Mouse (Mus musculus): ENCODE measurements around the gene Adam19.
"Not testable (repeated sequence)": the region's sequence is repeated elsewhere in the genome, so short reads cannot be mapped to it uniquely, and the experiment has no call there.

Gene Adam19

GRCm38 (mm10) chr11:46127621-46128547 lies 72.1 kb downstream of the Adam19 start:
- no peak for DNase-seq (ENCODE audit: low read depth, low spot score)

DNA sequence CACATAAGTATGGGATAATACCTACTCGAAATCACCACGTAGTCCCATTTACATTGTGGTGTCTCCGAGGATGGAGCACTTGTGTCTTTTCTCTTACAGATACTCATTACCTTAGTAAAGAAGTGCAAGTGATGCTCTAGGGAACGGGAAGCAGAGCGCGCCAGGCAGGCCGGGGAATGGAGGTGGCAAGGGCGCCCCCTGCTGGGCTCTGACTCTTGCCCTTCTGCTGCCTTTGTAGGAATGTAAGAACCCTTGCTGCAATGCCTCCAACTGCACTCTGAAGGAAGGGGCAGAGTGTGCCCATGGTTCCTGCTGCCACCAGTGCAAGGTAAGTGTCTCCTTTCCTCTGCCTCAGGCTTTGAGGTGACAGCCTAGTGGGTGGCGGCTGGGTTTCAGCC lies 72.8 kb downstream of the Adam19 start:
- DNase-seq (ENCODE audit: low read depth, low spot score), result no peak

GRCm38 (mm10) chr11:46131022-46131986 lies 75.5 kb downstream of the Adam19 start:
- no peak for DNase-seq (ENCODE audit: low read depth, low spot score)

DNA sequence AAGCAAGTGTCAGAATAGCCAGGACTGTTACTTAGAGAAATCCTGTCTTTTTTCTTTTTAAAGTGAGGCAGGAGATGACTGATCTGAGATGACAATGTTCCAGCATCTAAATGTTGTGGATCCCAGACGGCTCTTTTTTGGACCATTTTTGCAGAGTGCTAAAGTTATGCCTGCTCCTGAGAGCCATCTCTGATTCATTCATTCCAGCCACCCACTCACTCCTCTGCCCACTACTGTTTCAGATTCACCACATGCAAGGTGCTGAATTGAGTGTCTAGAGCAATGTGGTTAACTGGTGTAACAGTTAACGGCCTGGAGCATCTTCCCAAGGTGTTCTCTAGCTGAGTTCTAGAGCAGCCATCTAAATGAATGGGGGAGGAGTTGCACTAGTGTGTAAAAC lies 79.1 kb downstream of the Adam19 start:
- no peak for DNase-seq (ENCODE audit: low read depth, low spot score)

- no peak for DNase-seq (ENCODE audit: low read depth, low spot score)
Observed at GRCm38 (mm10) chr11:46143342-46143741, 87.5 kb downstream of the Adam19 start.

GRCm38 (mm10) chr11:46145163-46145875 lies 89.5 kb downstream of the Adam19 start:
- DNase-seq (ENCODE audit: low read depth, low spot score), result no peak

- no peak for DNase-seq (ENCODE audit: low read depth, low spot score)
Observed at GRCm38 (mm10) chr11:46146619-46147018, 90.8 kb downstream of the Adam19 start.

DNA sequence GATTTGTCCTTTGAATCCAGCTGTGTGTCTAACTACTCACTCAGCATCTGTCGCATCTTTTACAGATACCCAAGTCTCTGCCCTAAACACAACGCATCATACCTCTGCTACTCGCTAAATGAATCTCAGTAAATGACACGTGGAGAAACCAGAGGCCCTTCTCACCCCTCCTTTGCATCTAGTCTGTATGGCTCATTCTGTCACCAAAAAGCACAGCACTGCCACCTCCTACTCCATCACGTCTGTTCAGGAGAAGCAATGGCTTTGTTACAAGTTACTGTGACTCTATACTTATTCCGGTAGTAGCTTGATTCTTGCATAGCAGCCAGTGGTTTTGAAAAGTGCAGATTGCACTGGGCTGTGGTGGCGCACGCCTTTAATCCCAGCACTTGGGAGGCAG lies 101.2 kb downstream of the Adam19 start:
- no peak for DNase-seq (ENCODE audit: low read depth, low spot score)

DNA sequence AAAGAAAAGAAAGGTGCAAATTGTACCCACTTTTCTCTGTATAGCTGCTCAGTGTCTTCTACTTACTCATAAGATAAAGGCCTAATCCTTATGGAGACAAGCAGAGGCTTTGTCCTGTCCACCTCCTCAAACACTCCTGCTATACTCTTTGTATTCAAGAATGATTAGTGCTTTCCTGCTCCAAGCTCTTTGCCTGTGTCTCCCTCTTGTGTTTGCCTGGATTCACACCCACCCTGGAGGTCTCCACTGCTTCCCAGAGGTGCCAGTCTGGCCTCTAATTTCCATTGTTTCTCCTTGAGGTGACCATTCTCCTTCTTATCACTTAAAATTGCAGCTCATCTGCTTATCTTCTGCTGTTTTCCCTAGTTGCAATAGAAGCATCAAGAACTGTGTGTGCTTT lies 101.7 kb downstream of the Adam19 start:
- DNase-seq (ENCODE audit: low read depth, low spot score), result no peak

DNA sequence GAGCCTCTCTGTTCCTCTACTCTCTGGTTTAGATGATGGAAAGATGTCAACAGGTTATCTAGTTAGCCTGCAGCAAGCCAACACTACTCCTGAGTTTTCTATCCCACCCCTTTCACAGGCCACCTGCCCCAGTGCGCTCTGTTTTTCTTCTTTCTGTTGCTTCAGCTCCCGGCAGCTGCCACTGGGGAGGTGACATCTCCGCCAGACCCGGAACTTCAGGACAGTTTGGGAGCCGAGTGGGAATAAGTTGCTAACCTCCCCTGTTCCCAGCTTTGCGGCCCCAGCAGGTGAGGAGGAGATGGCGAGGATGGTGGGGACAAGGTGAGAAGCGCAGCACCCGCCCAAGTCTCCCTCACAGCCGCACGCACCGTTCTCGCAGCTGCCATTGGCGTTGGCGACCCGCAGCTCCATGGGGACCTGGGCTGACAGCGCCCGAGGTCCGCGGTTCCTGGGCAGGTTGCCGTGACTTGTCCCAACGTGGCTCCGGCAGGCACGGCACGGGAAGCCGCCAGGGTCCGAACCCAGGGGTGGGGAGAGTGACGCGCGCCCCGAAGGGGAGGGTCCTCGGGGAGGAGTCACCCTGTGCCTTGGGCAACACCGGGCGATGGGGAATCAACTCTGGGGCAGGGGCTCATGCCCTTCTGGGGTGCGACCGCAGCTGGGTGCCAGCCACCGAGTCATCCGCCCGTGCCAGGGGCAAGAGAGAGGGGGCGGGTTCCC lies 110.2 kb downstream of the Adam19 start, which contains the start of gene Nipal4:
TSS of gene Nipal4 (minus strand) at position 643 of the 720 bp plus-strand sequence.
- DNase-seq (ENCODE audit: low read depth, low spot score), result no peak

- no peak for DNase-seq (ENCODE audit: low read depth, low spot score)
Observed at GRCm38 (mm10) chr11:46168506-46168905, 112.7 kb downstream of the Adam19 start.

- DNase-seq (ENCODE audit: low read depth, low spot score), result no peak
Observed at GRCm38 (mm10) chr11:46169908-46170307, 114.1 kb downstream of the Adam19 start.

GRCm38 (mm10) chr11:46172128-46172527 lies 116.3 kb downstream of the Adam19 start:
- no peak for DNase-seq (ENCODE audit: low read depth, low spot score)

- DNase-seq (ENCODE audit: low read depth, low spot score), result no peak
Observed at GRCm38 (mm10) chr11:46176155-46176554, 120.4 kb downstream of the Adam19 start.

DNA sequence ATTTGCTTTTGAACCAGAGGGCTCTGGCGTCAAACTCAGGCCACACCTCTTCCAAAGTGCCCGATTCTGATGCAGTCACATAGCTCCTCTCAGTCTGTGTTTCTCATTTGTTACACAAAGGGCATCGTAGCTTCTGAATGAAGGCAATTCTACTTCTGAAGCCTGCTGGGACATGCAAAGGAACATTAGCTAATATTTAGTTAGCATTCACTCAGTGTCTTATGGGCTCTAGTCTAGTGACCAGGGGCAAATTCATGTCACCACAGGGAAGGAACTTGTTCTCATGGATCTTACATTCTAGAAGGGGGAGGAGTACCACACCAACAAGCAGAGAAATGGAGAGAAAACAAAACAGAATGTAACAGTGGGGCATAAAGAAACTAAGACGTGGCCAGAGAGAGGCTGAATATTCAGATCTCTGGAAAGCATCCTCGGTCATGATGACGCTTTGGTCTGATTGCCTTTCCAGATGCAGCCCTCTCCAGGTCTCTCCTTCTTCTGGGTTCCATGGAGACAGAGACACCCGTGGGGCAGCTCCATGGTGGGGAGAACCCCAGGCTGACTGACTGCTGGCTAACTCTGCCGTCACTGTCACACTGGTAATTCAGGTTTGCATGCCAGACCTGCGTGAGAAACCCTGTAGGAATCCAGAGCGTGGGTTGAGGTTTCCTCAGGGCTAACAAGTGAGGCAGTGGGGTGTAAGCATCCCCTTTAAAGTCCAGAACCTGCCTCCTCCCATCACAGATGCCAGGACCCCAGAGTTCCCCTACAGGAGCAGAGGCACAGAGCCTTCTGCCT lies 121.7 kb downstream of the Adam19 start:
- no peak for DNase-seq (ENCODE audit: low read depth, low spot score)

- not testable (repeated sequence) for DNase-seq (ENCODE audit: low read depth, low spot score)
Observed at GRCm38 (mm10) chr11:46182031-46182430, 126.2 kb downstream of the Adam19 start.

- DNase-seq (ENCODE audit: low read depth, low spot score), result no peak
Observed at GRCm38 (mm10) chr11:46184946-46185345, 129.2 kb downstream of the Adam19 start.

DNA sequence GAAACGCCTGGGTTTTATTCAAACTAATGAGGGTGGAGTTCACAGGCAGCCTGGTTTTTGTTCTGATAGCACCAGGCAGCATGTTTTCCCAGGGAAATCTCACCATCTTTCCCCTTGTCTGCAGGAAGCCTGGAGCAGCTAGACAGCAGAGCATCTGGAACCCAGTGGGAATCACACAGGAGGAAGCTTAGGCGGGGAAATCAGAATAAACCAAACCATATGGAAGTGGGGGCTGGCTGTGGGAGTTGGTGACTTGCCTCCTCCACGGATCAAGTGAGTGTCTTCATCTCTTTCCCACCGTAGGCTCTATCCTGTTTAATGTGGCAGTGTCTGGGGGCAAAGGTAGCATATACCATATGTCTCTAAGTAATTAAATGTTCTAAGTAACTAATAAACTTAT lies 129.7 kb downstream of the Adam19 start:
- no peak for DNase-seq (ENCODE audit: low read depth, low spot score)

- no peak for DNase-seq (ENCODE audit: low read depth, low spot score)
Observed at GRCm38 (mm10) chr11:46188283-46188682, 132.5 kb downstream of the Adam19 start.

DNA sequence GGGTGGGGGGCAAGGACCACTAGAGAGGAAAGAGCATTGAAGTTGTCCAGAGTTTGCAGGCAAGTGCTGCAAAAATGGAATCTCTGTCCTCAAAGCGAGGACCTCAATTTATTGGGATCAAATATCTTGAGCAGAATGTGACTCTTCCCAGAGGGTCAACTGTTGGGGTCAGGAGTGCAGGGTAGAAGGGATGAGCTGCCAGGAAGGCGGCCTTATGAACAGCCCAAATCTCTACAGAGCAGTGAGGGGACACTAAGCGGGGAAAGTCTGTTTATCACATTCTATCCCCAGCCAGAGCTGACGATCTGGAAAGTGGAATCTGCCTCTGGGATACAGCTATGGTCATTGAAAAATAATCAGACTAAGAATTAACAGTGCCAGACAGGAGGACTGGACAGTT lies 138.4 kb downstream of the Adam19 start:
- DNase-seq (ENCODE audit: low read depth, low spot score), result no peak
